Mouse (Mus musculus) v-Abl transformed pro-B cells (cell line): ENCODE results near the gene Ms4a4d.
"Not testable (repeated sequence)": the region's sequence is repeated elsewhere in the genome, so short reads cannot be mapped to it uniquely, and the experiment has no call there.

Experiments used
- in situ Hi-C, 2 experiments: fragments of 400-800 bp; cut with MboI; formaldehyde crosslinking; loops; one replicate each; pipeline ENCODE4 v1.15.1; 2025; ENCODE audit not compliant: unreplicated experiment in 2 of 2

Ms4a4d gene

DNA sequence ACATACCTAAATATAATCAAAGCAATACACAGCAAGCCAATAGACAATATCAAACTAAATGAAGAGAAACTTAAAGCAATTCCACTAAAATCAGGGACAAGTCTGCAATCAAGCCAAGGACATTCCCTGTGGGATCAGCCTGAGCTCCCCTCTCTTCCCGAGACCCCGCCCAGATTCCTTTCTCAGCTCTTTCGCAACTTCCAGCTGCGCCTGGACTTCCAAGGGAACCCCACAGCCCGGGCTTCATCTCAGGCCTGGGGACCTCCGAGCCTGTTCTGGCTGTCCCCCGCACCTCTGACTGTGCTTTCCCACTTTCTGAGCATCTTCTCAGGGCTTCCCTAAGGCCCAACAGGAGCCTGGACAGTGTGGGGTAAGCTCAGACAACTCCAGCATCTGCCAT is at the start of gene Ms4a4d:
Ms4a4d (plus strand) TSS at position 209 of the 400 bp plus-strand sequence.
- in situ Hi-C loops: no loop called here

DNA sequence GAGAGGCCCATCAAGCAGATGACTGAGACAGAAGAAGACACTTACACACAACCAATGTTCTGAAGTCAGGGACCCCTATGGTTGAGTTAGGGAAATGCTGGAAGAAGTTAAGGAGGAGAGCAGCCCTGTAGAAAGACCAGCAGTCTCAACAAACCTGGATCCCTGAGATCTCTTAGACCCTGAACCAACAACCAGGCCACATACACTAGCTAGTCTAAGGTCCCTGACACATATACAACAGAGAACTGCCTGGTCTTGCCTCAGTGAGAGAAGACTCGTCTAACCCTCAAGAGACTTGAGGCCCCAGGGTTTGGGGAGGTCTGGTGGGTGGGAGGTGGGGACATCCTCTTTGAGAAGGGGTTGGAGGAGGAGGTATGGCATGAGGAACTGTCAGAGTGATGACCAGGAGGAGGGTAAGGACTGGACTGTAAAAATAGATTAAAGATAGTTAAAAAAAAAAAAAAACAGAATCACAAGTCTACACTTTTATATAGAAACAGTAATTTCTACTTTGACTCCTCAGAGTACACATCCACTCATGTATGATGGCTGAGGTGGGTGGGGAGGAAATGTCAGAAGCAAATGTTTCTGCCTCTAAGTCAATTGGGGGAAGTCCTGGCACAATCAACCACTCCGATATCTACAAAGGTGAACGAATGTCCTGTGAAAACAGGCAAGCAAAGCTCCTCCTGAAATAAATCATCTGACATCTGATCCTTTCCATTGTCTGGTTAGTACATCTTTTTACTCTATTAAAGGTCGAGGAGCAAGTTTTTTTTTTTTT is 45.0 kb upstream of the Ms4a4d start:
- in situ Hi-C loops: no loop called here

DNA sequence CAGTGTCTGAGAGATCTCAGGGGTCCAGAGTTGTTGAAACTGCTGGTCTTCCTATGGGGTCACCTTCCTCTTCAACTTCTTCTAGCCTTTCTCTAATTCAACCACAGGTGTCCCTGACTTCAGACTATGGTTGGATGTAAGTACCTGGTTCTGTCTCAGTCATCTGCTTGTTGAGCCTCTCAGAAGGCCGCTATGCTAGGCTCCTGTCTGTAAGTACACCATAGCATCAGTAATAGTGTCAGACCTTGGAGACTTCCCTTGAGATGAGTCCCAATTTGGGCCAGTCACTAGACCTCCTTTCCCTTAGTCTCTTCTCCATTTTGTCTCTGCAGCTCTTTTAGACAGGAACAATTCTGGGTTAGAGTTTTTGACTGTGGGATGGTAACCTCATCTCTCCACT is 43.9 kb upstream of the Ms4a4d start:
- in situ Hi-C loops: no loop called here

DNA sequence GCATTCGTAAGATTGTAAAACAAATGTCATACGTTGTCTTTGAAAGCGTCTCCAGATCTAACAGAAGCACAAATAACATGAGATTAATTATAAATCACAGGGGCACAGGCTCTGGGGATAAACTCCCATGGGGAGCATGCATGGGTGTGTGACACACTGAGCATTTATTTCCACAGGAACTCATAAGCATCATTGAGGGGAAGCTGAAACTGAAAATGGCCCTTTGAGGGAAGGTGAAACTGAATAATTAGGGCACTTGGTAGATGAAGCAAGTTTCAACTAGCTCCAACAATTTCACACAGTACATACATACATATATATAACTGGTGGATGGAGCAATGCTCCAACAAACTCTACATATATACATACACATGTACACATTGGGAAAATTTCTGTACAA is 42.1 kb upstream of the Ms4a4d start:
- in situ Hi-C loops: no loop called here

DNA sequence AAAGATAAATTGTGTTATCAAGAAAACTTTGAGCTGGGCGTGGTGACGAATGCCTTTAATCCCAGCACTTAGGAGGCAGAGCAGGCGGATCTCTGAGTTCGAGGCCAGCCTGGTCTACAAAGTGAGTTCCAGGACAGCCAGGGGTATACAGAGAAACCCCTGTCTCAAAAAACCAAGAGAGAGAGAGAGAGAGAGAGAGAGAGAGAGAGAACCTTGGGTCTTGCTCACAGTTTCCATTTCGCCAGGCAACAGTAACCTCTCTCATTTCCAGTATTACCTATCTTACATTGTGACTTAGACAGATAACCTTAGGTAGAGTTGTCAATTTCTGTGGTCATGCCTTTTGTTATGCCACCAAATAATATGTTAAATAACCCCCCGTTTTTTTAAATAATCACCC is 40.2 kb upstream of the Ms4a4d start:
- in situ Hi-C loops: no loop called here

DNA sequence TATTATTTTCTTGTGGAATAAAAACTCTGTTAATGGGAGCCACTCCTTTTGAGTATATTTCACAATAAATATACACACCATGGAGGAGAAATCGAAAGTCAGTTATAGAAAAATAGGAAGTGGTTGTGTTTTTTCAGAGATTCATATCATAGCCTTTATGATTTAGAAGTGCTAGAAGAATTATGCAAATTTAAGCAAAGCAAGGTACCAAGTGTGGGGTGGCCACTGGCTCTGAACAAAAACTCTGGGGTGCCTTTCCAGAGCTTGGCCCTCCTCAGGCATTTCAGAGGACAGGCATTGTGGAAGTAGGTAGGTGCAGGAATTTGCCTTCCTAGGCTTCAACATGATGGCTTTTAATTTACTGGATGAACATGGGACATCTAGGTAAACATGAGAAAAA is 39.3 kb upstream of the Ms4a4d start:
- in situ Hi-C loops: not testable (repeated sequence)

DNA sequence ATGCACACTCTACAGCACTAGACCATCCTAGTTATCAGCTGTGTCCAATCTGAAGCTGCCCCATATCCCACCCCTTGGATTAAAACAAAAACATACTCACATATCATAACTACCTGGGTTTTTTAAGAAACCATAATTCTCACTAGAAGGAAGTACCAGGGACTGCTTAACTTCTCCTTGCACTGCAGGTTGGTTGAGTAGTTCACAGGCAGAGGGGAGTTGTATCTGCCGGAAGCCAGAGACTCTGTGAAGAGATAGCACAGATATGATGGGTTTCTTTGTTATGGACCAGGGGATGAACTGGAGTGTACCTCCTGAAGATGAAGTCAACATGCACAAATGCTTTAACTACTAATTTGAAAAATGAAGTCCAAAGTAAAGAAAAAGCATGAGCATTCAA is 35.8 kb upstream of the Ms4a4d start:
- in situ Hi-C loops: no loop called here

DNA sequence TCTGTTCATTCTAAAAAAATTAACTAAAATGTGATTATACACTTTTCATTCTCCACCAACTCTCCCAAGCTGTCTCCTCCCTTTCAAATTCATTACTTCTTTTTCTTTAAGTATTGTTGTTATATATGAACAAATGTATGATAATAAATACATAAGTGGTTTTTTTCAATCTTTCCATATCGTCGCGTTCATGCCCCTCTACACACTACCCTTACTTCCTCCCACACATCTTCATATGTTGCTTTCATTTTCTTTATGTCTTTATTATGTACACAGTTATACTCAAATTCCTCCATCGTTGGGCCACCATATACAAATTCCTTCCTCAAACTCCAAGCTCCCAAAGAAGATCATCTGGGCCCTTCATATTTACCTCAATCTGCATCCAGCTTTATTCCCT is 35.3 kb upstream of the Ms4a4d start:
- in situ Hi-C loops: no loop called here

DNA sequence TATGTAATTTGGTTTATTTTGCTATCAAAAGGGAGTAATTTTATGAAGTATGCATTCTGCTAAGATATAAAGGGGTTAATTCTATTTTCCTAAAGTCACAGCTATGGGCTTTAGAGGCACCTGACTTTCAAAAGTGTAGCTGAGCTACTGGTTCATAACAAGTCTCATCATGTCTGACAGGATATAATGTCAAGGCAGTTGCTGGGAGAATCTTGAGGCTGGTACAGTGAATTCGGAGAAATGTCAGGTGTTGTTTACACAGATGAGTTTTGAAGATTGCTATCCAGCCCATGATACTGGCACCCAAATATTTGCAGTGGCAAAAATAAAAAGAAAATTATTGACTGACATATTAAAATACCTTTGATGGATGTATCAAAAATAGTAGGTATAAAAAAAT is 31.7 kb upstream of the Ms4a4d start:
- in situ Hi-C loops: no loop called here

DNA sequence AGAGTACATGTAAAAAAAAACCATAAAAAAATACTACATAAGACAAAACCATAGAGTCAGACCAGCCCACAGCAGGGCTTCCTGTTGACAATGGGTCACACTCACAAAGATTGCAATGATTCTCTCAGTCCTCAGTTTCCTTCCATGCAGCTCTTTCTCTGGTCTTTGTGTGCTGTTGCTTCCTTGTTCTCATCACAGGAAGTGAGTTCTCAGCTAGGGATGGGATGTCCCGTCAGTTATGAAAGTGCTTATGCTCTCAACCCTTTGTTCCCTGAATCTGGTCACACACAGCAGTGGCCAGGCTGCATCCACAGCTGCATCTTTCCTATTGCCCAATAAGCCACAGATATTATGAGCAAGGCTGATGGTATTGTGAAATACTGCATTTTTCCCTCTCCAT is 23.1 kb upstream of the Ms4a4d start:
- in situ Hi-C loops: no loop called here

DNA sequence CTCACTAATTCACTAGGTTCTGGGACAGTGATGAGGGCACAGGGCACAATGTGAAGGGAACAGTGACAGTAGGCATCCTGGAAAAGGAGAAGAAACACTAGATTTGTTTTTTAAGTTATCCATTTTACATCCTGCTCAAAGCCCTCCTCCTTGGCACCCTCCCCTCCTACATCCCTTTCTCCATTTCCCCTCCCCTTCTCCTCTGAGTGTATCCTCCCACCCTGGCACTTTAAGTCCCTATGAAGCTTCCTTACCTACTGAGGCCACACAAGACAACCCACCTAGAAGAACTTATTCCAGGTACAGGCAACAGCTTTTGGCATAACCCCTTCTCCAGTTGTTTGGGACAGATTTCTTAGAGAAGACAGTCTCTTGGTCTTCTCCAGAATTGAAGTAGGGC is 20.4 kb upstream of the Ms4a4d start, which contains the start of gene Ms4a6b:
Ms4a6b (plus strand) TSS at position 267 of the 400 bp plus-strand sequence.
- in situ Hi-C loops: no loop called here

DNA sequence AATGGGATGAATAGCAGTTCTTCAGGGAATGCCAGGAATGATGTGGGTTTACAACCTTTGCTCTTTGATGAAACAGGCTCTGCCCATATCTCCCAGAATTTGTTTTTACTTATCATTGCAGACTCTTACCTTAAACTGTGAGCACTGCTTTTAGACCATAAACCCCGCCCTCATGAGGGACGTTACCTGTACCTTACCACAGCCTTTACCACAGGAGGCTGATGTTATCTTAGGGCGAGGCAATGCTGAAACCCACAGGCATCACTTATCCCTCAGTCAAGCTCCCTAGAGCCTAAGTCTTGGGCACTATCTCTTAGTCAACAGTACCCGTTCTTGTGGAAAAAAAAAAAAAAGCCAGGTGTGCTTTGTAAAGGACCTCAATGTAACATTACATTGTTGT is 19.8 kb upstream of the Ms4a4d start:
- in situ Hi-C loops: no loop called here

DNA sequence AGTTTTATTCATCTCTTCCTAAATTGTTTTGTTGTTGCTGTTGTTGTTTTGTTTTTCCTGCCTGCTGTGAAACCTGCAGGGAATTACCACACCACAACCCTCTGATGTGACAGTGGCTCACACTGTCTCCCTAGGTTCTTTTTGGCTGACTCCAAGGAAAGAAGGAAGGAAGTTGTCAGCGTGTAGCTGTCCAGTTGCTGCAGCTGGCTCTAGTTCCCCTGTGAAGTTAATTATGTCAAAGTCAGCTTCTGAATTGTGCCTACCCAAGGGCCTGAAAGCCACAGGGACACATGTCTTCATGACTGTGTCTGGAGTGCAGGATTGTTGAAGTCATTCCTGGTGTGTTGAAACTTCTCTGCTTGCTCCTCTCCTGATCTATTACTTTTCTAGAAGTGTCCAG is 19.2 kb upstream of the Ms4a4d start:
- in situ Hi-C loops: not testable (repeated sequence)

DNA sequence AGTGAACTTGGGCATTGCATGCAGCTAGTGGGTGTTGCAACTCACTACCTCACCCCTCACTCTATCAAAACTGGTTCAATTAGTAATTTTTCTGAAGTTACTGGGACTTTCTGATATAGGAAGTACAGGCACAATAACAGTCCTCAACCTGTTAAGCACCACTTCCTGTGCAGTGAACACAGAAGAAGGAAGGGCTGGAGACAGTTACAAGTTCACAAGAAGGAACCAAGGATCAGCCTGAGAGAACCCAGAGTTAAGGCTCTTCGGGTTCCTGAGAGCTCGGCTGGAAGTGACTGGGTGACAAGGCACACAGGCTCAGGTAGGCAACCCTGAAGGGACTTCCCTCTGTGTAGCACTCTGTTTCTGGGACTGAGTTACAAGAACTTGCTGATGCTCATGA is 18.2 kb upstream of the Ms4a4d start:
- in situ Hi-C loops: not testable (repeated sequence)

DNA sequence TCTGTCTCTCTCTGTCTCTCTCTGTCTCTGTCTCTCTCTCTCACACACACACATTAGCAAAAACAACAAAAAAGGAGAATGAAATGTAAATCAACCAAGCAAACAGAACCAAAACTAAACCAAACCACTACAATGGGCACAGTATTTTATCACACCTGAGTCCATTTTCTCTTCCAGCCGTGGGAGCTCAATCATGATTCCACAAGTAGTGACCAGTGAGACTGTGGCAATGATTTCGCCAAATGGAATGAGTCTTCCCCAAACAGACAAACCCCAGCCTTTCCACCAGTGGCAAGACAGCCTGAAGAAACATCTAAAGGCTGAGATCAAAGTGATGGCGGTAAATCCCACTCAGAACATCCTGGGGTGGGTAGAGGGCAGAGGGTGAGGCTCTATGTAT is 16.5 kb upstream of the Ms4a4d start:
- in situ Hi-C loops: no loop called here

DNA sequence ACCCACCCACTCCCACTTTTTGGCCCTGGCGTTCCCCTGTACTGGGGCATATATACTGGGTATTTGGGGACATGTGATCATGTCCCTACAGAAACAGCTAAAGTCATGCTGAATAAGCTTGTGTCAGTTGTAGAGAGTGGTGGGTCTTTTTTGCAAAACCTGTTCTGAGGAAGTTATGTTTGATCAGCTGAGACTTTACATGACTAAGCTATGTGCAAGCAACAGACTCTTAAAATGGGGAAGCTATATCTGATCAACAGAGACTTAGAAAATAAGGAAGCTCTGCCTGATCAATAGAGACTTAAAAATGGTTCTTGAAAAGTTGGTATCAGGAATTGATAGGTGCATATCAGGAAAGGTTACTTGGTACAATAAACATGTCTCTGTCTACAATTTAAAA is 3.2 kb upstream of the Ms4a4d start:
- in situ Hi-C loops: no loop called here

DNA sequence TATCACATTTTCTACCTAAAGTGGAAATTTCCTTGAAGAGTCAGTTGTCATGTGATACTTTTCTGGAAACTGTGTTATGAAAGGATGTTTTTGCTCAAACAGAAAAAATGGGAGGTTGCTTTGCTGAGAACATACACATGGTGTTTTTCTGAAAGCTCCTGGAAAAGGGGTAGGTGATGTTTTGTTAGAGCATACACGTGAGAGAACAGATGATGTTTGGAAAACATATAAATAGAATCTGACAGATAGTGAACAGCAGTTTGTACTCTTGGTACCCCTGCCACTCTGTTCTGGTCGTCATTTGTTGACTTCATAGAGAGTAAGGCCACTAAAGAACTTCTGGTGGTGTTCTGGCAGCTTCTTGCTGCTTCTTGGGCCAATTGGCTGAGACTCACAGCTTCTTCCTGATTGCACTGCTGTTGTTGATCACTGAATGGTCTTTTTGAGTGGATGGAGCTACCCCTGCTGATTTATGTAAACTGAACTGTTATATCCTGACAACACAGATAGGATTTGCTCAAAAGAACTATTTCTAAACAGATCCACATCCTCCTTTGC is 2.6 kb upstream of the Ms4a4d start:
- in situ Hi-C loops: no loop called here

DNA sequence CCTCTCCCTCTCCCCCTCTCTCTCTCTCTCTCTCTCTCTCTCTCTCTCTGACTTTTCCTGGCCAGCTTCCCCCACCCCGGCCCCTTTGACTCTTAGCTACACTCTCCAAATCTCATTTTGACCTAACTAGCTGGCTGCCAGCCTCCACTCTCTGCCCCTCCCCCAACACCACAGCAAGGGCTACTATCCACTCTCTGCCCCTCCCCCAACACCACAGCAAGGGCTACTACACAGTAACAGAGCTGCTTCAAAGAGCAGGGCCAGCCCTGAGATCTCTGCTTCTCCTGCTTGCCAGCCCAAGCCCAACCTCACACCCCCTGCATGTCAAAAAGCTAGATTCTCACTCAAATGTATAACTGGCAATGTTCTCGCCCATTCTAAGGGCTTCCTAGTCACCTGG is 735 bp downstream of the Ms4a4d start:
- in situ Hi-C loops: no loop called here

DNA sequence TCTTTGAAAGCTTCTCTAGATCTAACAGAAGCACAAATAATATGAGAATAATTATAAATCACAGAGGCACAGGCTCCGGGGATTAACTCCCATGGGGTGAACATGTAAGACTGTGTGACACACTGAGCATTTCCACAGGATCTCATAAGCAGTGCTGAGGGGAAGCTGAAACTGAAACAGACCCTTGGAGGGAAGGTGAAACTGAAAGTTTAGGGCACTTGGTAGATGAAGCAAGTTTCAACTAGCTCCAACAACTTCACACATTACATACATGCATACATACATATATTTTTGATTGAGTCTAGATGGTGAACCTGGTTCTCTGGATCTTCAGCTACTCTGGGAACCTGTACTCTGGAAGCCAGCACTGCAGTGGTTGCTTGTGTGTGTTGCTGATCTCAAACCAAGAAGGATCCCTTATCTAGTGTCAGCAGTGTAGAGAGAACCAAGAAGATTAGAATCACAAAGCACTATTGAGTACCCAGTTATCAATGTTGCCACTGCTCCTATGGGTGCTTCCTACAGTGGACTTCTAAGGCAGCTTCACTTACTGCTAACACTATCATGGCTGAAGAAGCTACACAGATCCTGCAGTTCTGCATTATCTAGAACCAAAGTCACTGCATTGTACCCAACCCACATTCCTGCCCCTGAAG is 3.7 kb downstream of the Ms4a4d start:
- in situ Hi-C loops: not testable (repeated sequence)

DNA sequence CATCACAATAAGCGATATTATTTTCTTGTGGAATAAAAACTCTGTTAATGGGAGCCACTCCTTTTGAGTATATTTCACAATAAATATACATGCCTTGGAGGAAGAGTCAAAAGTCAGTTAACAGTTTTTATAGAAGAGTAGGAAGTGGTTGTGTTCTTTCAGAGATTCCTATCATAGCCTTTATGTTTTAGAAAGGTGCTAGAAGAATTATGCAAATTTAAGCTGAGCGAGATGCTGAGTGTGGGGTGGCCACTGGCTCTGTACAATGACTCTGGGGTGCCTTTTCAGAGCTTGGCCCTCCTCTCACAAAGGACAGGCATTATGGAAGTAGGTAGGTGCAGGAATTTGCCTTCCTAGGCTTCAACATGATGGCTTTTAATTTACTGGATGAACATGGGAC is 7.8 kb downstream of the Ms4a4d start:
- in situ Hi-C loops: not testable (repeated sequence)

DNA sequence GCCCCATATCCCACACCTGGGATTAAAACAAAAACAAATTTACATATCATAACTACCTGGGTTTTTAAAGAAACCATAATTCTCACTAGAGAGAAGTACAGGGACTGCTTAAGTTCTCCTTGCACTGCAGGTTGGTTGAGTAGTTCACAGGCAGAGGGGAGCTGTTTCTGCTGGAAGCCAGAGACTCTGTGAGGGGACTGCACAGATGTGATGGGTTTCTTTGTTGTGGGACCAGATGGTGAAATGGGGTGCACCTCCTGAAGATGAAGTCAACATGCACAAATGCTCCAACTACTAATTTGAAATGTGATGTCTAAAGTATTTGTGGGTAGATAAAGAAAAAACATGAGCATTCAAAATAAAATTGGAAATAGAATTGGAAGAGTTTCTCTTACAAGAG is 11.3 kb downstream of the Ms4a4d start:
- in situ Hi-C loops: no loop called here

DNA sequence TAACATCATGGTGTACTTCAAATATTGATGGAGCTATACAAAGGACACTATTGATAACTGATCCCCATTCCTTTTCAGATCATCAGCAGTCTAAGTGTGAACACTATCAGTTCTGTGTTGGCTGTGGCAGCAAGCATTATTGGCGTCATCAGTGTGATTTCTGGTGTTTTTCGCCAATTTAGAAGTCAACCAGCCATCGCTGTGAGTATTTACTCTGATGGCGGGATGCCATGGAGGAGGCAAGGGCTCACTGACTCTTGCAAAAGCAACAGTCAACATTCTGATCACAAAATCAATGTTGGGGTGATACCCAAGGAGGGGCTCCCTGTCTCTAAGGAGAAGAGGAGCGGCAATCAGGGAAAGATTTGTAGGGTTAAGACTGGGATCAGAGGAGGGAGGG is 18.1 kb downstream of the Ms4a4d start:
- in situ Hi-C loops: no loop called here
